In genomic region chr6:113642605-113643004, GRCm38 (mm10) we compare ENCODE assay signal across 26 mouse cellular contexts. TPM values are rescaled to one million over a fixed set of nuclear protein-coding genes. Genes with fewer than 3 reads are reported as not detected.
"Had no signal": no experiment of that assay in that cellular context is flagged by ENCODE, and none has a peak within 500 bp of the region (broad histone marks: within the 10 kb centered on the region; RNA-seq: fewer than 3 reads in every experiment).

No protein-coding gene starts in this region.

- DNase-seq: kidney, adult 8-10 months; kidney, postnatal 10 days; kidney, postnatal 36 days; layer of hippocampus, adult 9-11 months; liver, postnatal 0 days; lung, embryonic 14.5 days; retina, postnatal 1 day; right cerebral cortex, postnatal 25 days; thymus, adult 18-20 months; thymus, postnatal 36 days had no signal

- H3K4me2 ChIP-seq: kidney, embryonic 15.5 days; limb, embryonic 13.5 days; liver, embryonic 11.5 days; lung, embryonic 14.5 days; midbrain, embryonic 12.5 days; midbrain, embryonic 15.5 days; neural tube, embryonic 13.5 days had no signal

- H3K36me3 ChIP-seq: kidney, embryonic 15.5 days; limb, embryonic 10.5 days; limb, embryonic 13.5 days; midbrain, embryonic 12.5 days; midbrain, embryonic 15.5 days; neural tube, embryonic 13.5 days had no signal

- H3K4me1 ChIP-seq: midbrain, embryonic 12.5 days had no signal

- H3K4me3 ChIP-seq: kidney, embryonic 15.5 days; limb, embryonic 10.5 days; limb, embryonic 13.5 days; midbrain, embryonic 12.5 days; midbrain, embryonic 15.5 days; myocyte; neural tube, embryonic 13.5 days had no signal

- H3K9ac ChIP-seq: kidney, embryonic 15.5 days; limb, embryonic 13.5 days; liver, embryonic 14.5 days; liver, postnatal 0 days; lung, embryonic 14.5 days; midbrain, embryonic 12.5 days; midbrain, embryonic 15.5 days; neural tube, embryonic 13.5 days had no signal

- H3K9me3 ChIP-seq: kidney, embryonic 15.5 days; limb, embryonic 10.5 days; limb, embryonic 13.5 days; midbrain, embryonic 12.5 days; midbrain, embryonic 15.5 days; neural tube, embryonic 13.5 days had no signal

- H3K27me3 ChIP-seq: kidney, embryonic 15.5 days; limb, embryonic 13.5 days; midbrain, embryonic 12.5 days; midbrain, embryonic 15.5 days; neural tube, embryonic 13.5 days had no signal

- H3K27ac ChIP-seq: kidney, embryonic 15.5 days; limb, embryonic 10.5 days; limb, embryonic 13.5 days; liver, embryonic 14.5 days; macrophage; midbrain, embryonic 12.5 days; midbrain, embryonic 15.5 days; neural tube, embryonic 13.5 days had no signal

RNA-seq across cellular contexts. Expression of gene Fancd2os, which starts 42.1 kb away (rescaled TPM):
- total RNA-seq: left cerebral cortex, adult 18-20 months; megakaryocyte, adult 5-6 weeks; neutrophil, adult 5-6 weeks had no signal
- polyA plus RNA-seq: limb, embryonic 13.5 days; lung, postnatal 0 days; macrophage; midbrain, embryonic 12.5 days; spleen, adult 2 months; urinary bladder, adult 2 months had no signal
